Mouse (Mus musculus) T-helper 2 cell (primary cell): ENCODE data around the gene Sec11a.

Source experiments
- in situ Hi-C: fragments of 300-600 bp; cut with MboI, MseI; formaldehyde crosslinking; loops from one replicate; pipeline ENCODE4 v1.15.1; 2025; ENCODE audit warnings: high pct_unique_total_duplicates

Gene Sec11a

DNA sequence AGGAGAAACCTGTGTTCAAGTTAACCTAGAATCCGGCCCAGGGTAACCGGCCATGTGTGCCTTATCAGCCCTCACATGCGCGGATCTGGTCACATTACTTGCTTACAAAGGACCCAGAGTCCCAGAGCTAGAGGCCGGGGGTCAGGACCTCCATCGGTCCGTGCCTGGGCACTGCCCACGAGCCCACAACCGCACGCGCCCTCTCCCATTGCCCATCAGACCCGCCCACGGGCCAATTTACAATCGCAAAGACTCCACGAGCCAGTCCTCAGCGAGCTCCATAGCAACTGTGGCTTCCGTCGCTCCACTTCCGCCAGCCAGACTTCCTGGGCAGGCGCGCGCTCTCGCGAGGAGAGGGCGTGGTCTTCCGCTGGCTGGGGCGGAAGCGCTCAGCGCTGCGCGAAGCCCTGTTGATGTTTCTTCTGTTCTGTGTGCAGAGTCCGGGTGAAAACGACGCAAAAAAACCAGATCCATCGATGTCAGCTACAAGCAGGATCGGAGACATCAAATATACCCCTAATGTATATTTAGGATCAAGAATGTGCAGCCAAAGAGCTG lies 46.6 kb downstream of the Sec11a start, which contains the start of gene Wdr73:
TSS of gene Wdr73 (minus strand) at position 326 of the 558 bp plus-strand sequence.
- in situ Hi-C loops = no loop called here

DNA sequence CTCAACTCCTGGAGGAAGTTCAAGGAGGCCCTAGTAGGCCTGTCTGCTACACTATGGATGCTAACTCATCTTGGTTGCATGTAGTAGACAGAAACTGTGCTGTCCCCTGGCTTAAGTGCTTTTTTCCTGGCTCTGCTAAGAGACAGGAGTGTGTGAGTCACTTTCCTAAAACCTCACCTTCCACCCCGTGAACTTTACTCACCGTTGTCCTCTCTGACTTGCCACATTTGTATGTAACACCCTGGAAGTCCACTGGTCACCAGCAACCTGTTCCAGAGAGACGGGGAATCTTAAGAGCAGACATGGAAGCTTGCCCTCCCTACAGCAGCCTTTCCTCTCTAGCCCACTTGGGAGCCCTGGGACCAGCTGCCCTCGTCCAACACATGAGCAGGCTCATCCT lies 49.9 kb downstream of the Sec11a start:
- in situ Hi-C loops = no loop called here

DNA sequence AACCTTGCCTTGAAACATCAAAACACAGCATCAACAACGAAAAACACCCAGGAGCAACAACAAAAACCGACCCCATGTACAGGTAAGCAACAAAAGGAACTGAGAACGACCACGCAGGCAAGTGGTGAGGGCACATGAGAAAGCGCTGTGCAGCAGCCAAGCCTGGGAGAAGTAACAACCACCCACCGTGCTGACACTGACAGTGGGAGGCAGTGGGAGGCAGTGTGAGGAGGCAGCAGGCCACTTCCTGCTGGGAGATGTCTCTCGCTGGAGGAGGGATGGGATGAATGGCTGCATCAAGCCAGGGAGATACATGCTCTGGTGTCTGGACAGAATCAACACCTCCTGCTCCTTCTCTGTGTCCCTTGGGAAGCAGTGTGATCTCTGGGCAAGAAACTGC lies 50.4 kb downstream of the Sec11a start:
- in situ Hi-C loops = no loop called here

DNA sequence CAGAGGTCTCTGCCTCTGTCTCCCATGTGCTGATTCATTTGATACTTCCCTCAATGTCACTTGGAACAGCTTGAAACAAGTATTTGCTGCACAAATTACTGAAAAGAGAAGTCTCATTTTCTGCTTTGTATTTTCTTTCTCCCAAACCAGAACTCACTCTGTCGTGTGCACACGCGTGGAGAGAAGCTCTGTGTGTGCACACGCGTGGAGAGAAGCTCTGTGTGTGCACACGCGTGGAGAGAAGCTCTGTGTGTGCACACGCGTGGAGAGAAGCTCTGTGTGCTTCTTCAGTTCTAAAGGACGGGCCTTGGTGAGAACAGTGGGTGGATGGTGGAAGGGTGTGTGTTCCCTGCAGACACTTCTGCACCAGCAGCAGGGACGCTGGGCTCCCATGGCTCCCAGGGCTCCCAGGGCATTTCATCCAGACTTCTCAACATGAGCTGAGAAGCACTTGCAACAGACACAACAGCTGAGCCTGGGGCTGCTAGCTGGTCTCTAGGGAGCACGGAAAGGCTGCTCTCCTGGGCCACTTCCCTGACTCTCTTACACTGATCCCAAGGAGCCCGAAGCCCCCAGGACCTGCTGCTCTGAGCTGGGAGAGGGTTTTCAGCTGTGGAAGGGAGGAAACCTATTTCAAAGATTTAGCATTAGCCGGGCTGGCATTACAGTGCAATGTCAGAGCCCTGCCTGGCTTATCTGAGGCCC lies 52.6 kb downstream of the Sec11a start:
- in situ Hi-C loops = no loop called here

DNA sequence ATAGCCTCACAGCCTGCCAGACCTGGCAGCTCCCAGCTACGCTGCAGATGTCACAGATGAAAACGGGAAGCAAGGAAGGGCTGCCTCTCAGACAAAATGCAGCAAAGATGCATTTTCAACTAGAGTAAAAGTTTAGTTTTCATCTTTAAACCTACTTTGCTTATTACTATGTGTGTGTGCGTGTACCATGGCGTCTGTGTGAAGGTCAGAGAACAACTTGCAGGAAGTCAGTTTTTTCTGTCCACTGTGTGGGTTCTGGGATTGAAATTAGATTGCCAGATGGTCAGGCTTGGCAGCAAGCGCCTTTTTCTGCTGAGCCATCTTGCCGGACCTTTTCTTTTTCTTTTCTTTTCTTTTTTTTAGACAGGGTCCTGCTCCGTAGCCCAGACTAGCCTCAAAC lies 53.4 kb downstream of the Sec11a start:
- in situ Hi-C loops = no loop called here

DNA sequence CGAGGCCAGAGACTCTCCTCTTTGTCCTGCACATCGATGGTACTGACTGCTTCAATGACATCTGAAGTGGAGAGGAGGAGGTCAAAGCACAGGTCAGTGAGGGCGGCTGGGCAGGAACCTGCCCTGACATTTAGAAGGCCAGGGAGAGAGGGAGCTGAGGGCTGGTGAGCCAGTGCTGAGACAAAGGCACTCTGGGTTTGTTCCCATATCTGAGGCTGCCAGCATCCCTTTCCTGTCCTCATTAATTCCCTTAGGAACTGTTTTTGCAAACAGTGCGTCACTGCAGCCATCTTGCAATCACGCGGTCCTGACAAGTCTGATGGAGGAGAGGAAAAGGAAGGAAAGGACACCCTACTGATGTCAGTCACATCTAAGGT lies 53.8 kb downstream of the Sec11a start:
- in situ Hi-C loops = no loop called here

DNA sequence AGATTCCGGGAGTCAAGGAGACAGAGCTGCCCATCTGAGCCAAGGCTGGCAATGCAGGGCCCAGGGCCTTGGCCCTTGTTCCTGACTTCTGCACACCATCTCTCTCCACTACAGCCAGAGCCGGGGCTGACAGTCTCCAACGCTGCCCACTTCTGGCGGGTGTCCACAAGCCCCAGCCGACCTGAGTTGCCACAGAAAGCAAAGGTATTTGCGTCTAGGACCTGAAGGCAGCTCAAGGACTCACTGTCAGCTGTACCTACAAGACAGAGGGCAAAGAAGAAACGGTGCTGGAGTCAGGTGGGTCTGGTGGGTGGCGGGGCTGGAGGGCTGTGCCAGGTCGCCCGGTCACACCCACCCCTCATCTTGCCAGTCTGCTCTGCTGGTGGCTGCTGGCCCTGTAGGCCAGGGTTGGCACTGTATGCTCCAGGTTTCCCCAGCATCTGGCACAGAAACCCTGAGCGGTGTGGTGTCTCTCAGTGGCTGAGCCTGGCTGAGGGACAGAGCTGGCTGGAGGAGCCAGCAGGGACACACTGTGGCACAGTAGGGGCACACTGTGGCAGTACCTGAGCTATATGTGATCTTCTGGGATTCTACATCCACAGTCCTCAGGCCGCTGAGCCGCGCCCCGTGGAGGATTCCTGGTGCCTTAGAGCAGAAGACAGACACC lies 54.4 kb downstream of the Sec11a start:
- in situ Hi-C loops = no loop called here

DNA sequence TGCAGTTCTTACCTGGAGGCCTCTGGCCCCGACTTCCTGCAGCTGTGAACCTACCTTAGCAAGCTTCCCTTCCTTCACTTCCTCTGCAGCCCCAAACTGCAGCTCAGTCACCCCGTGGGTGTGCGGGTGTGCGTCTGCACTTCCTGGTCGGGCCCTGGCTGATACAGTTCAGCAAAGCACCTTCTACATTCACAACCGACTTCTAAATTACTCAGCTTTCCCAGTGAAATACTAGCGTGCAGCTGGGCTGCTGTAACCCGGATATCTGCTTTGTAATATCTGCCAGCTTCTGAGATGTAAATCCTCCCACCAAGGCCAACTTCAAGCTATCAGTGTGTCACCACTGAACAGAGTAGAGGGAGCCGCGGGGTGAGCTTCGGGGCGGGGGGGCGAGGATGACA lies 57.7 kb downstream of the Sec11a start:
- in situ Hi-C loops = no loop called here

DNA sequence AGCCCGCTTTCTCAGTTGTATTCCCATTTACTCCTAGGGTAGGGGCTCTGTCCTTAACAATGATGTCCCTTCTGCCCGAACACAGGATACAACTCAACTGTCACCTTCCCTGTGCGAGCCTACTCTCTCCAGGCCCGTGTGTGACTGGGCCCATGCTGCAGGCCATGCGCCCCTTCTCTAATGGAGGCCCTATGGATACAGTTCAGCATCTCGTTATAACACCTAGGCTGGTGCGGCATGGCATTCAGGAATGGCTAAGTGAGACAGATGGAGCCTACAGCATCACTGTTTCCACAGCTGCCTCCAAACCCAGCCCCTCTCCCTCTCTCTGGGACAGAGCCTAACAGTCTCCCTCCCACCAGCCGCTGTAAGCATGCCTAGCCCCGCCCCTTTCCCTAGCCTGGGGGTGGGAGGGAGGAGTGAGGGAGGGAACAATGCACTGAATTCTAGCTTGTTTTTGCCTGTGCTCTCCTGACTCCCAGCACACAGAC lies 58.5 kb downstream of the Sec11a start:
- in situ Hi-C loops = no loop called here

DNA sequence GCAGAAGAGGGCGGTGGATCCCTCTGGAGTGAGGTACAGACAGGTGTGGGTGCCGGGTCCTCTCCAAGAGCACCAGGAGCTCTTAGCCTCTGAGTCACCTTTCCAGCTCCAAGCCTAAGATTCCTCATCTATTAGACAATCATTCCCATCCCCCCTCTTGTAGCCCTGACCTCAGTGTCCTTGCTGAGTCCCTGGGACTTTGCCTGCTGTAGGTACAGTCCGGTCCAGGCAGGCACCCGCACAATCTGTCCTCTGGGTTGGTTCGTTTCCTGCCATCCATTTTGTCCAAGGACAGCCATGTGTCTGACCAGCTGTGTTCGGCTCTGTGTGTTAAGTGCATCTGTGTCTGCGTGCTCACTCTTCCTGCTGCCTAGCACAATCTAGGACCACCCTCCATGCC lies 59.0 kb downstream of the Sec11a start:
- in situ Hi-C loops = no loop called here

DNA sequence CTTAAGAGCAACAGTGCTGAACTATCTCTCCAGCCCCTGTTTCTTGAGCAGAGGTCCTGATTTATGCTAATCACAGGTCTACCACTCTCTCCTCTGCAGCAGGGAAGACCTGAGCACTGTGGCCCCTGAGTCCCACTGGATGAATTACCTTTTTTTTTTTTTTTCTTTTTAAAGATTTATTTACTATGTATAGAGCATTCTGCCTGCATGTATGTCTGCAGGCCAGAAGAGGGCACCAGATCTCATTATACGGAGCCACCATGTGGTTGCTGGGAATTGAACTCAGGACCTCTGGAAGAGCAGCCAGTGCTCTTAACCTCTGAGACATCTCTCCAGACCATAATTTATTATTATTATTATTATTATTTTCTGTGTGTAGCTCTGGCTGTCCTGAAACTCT lies 61.9 kb downstream of the Sec11a start:
- in situ Hi-C loops = no loop called here

DNA sequence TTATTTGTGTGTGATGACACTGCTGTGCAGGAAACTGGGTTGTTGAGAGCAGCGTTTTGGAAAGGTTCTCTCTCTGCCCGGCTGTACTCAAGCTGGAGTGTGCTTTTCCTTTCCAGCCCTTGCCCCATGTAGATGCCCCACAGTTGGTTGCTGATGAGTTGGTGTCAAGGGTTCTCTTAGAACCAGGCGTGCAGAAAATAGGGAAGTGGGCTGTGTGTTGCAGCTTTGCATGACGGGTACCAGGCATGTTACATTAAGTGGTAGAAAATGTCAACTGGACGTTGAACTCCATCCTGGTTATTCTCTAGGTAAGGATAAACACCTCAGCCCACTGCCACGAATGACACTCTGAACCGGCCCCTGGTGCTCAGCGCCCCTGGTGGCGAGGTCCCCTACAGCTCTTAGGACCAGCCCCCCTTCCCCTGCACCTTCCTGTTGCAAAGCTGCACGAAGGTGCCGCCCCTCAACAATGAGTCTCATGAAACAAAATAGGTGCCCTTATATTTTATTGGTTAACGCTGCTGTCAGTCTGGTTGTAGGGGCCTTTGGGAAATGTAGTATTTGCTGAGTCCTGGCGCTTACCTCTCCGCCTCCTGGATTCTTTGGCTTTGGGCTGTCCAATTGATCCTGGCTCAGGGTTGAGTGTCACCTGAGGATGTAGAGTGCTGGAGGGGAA lies 64.6 kb downstream of the Sec11a start:
- in situ Hi-C loops = no loop called here

DNA sequence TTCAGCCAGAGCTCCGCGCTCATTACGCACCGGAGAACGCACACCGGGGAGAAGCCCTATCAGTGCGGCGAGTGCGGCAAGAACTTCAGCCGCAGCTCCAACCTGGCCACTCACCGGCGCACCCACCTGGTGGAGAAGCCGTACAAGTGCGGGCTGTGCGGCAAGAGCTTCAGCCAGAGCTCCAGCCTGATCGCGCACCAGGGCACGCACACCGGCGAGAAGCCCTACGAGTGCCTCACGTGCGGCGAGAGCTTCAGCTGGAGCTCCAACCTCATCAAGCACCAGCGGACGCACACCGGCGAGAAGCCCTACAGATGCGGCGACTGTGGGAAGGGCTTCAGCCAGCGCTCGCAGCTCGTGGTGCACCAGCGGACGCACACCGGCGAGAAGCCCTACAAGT lies 71.9 kb downstream of the Sec11a start:
- in situ Hi-C loops = no loop called here

DNA sequence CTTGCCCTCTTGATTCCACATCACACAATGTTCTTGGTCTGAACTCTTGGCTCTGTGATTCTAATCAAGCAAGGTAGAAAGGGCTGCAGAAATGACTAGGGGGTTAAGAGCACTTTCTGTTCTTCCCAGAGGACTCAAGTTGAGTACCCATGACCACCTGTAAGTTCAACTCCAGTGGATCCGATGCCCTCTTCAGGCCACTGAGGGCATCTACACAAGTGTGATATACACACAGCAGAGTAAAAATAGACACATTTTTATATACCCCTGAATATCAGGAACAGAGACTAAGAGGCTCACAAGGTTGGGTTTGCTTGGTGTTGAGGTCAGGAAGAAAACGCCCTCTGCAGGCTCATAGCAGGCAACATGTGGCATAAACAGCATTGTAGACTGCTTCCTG lies 73.9 kb downstream of the Sec11a start:
- in situ Hi-C loops = no loop called here

DNA sequence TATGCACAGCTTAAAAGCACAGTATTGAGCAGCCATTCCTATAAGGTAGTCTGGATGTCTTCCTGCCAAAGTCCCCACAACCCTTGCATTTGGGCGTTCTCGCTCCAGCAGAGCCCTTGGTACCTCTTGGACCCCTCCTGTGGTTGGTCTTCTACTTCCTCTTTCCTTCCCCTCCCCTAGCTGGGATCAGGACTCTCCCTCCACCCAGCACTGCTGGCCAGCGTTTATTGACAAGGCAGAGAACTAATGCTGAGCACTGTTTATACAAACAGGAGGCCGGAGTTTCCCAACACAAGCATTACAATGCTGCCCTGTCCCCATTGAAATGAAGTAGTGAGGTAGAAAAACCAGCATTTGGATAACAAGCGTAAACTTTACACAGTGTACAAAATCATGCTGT lies 74.5 kb downstream of the Sec11a start:
- in situ Hi-C loops = no loop called here

DNA sequence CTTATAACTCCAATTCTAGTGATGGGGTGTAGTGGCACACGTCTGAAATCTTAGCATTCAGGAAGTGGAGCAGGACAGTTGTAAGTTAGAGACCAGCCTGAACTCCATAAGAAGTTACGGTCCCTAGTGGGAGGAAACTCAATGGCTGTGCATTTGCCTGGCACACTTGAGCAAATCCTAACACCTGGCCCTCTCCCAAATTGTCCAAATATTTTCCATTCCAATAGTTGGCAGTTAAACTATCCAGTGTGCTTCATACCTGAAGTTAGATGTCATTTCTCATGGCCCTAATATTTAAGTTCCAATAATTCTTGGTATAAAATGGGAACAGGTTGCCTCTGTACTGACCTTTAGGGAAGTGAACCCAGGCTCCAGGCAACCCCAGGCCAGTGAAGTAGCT lies 78.9 kb downstream of the Sec11a start:
- in situ Hi-C loops = no loop called here

DNA sequence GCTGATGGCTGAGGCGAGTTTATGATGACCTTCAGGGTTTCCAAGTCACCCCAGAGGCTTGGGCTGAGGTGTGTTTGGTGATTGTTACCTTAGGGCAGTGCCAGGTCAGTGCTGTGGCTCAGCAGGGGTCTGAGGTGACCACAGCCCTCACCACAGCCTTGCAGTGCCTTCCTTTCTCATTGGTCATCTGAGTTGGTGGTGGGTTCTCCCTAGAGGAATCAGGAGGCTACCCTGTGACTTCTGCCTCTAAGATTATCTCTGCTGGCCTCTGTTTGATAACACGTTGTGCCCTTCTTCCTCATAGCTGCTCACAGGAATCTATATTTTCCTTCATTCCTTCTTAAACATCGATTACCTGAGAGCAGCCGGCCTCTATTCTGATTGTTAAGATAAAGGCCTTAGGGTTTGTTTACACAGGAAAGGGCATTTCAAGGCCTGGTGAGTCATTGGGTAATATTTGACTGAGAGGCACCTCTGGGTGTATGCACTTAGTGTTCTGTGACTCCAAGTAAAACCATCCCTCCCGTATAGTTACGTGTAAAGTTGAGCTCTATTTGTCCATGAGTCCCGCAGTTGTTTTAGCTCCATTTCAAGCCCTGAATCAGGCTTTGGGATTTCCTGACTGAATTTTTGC lies 80.9 kb downstream of the Sec11a start:
- in situ Hi-C loops = no loop called here

DNA sequence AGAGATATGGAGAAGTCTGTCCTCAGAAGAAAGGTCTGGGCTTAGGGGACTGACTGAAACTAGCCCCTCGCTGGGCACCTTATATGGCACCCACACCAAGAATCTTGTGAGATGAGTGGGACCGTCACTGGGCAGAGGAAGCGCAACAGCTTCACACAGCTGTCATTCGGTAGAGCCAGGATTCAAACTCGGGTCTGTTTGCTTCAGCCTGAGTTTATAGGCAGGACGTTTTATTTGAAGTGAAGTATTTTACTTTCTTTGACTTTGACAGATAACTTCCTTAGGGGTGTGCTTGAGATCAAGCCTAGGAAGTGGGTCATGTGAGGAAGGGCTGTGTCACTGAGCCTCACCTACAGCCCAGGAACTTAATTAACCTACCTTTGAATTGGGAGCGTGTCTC lies 82.1 kb downstream of the Sec11a start:
- in situ Hi-C loops = no loop called here

DNA sequence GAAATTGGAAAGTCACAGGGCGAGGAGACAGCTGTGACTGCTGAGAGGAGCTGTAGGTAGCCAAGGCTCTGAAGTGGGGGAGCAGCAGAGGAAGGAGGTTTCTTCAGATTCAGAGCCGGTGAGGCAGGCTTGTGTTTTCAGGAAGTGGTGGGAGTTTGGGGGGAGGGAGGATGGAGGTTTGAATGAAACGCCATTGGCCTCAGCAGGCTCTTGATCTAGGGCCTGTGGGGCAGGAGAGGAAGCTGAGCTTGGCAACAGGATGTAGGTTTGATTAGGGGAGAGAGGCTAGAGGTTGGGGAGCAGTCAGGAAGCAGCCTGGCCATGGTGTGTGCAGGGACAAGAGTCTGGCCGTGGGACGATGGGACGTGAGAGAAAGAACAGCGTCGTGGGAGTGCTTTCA lies 82.7 kb downstream of the Sec11a start:
- in situ Hi-C loops = no loop called here

DNA sequence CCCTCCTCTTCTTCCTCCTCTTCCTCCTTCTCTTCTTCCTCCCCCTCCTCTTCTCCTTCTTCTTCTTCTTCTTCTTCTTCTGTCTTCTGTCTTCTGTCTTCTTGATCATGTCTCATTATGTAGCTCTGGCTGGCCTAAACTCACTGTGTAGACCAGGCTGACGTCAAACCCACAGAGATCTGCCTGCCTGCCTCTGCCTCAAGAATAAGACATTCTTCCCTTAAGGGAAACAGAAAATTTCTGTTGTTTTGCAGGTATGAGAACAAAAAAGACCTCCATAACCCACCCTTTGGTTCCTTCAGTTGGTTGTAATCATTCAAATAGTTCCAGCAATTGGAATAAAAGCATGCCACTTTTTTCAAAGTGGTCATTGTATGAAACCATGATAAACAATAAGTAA lies 83.4 kb downstream of the Sec11a start:
- in situ Hi-C loops = no loop called here

DNA sequence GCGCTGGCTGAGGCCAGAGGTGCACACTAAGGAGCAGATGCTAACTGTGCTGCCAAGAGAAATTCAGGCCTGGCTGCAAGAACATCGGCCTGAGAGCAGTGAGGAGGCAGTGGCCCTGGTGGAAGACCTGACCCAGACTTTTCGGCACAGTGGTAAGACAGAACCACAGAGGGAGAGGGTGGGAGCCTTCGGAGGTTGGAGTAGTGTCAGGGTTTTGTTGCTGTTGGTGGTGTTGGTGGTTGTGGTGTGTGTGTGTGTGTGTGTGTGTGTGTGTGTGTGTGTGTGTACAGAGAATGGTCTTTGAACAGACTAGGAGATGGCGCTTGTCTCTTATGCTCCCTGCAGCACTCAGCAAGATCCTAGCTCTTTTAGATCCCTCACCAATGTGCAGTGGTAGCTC lies 84.1 kb downstream of the Sec11a start:
- in situ Hi-C loops = no loop called here

DNA sequence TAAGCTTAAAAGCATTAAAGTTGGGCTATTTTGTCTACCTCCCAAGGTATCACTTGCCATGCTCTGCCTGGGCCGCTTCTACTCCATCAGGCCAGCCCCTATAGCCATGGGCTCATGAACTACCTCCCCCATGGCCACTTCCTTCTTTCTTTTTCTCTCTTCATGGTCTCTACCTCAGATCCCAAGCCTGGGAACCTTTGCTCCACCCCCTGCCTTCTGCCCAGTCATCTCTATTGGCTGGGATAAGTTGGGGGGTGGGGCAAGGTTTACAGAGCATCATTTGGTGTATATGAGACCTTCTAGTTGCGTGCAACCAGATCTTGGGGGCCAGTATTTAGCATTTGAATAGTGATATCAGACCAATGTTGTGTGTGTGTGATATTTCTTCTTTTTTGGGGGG lies 85.1 kb downstream of the Sec11a start:
- in situ Hi-C loops = no loop called here
